Mouse (Mus musculus): Measurements from ENCODE around the gene Fhit. TPM values are rescaled to one million over a fixed set of nuclear protein-coding genes. Genes with fewer than 3 reads are reported as not detected.

The Fhit gene
- polyA plus RNA-seq, 1 experiment from 2014 or later = 8.1 TPM

GRCm38 (mm10) chr14:9600271-9600670, 1561.6 kb downstream of the Fhit start:
- ATAC-seq (peak; percentile 52), DNase-seq (ENCODE audit: low spot score) (peak; percentile 37)
- Histone ChIP-seq H3K9me3 (replicated peaks; ENCODE audit: control insufficient read depth, low read length) (no peaks in the 10 kb centered on the region), H3K4me2 (ENCODE audit: low read length) (no peak overlapping the region), H3K9ac (ENCODE audit: low read length) (no peak overlapping the region), H3K36me3 (ENCODE audit: control insufficient read depth, insufficient read depth, low read length) (no peaks in the 10 kb centered on the region), H3K27ac (ENCODE audit: low read depth, low read length) (no peak overlapping the region), H3K27me3 (replicated peaks; ENCODE audit: control insufficient read depth, insufficient read depth, low read length) (0 out of 2 replicates have a peak, but pooled peaks cover 3% of the 10 kb centered on the region), H3K4me1 (ENCODE audit: control insufficient read depth, insufficient read depth, low read length) (no peaks in the 10 kb centered on the region), H3K4me3 (ENCODE audit: low read depth, low read length) (no peak overlapping the region)

GRCm38 (mm10) chr14:9597460-9597977, 1564.3 kb downstream of the Fhit start:
- Histone ChIP-seq H3K4me1 (ENCODE audit: control insufficient read depth, insufficient read depth, low read length) (no peaks in the 10 kb centered on the region), H3K36me3 (ENCODE audit: control insufficient read depth, insufficient read depth, low read length) (no peaks in the 10 kb centered on the region), H3K4me2 (ENCODE audit: low read length) (no peak overlapping the region), H3K27ac (ENCODE audit: low read depth, low read length) (no peak overlapping the region), H3K4me3 (ENCODE audit: low read depth, low read length) (no peak overlapping the region), H3K9ac (ENCODE audit: low read length) (no peak overlapping the region), H3K9me3 (replicated peaks; ENCODE audit: control insufficient read depth, low read length) (no peaks in the 10 kb centered on the region), H3K27me3 (replicated peaks; ENCODE audit: control insufficient read depth, insufficient read depth, low read length) (0 out of 2 replicates have a peak, but pooled peaks cover 3% of the 10 kb centered on the region)
- peak; percentile 53 for DNase-seq (ENCODE audit: low spot score)
- WGBS = 6% methylated on average over 5 of the region's 5 CpGs
- peak; percentile 62; the same call in 1 of the 2 replicates for ATAC-seq

- H3K9ac ChIP-seq (ENCODE audit: low read length) = no peak overlapping the region
- ATAC-seq = no peak
- 91% methylated on average over 1 of the region's 1 CpGs for WGBS
Observed at GRCm38 (mm10) chr14:9589121-9589520, 1572.7 kb downstream of the Fhit start.

GRCm38 (mm10) chr14:9587900-9588299, 1573.9 kb downstream of the Fhit start:
- Histone ChIP-seq H3K4me3 (ENCODE audit: low read depth, low read length) (no peak overlapping the region), H3K9ac (ENCODE audit: low read length) (no peak overlapping the region), H3K4me1 (ENCODE audit: control insufficient read depth, insufficient read depth, low read length) (no peaks in the 10 kb centered on the region), H3K36me3 (ENCODE audit: control insufficient read depth, insufficient read depth, low read length) (no peaks in the 10 kb centered on the region), H3K9me3 (replicated peaks; ENCODE audit: control insufficient read depth, low read length) (no peaks in the 10 kb centered on the region), H3K4me2 (ENCODE audit: low read length) (no peak overlapping the region), H3K27ac (ENCODE audit: low read depth, low read length) (no peak overlapping the region), H3K27me3 (replicated peaks; ENCODE audit: control insufficient read depth, insufficient read depth, low read length) (no peaks in the 10 kb centered on the region)
- ATAC-seq (no peak), DNase-seq (ENCODE audit: low spot score) (no peak)
- WGBS = 63% methylated on average over 4 of the region's 4 CpGs

More at GRCm38 (mm10) chr14:9589121-9589520, 1572.7 kb downstream of the Fhit start:
- Histone ChIP-seq H3K36me3 (ENCODE audit: control insufficient read depth, insufficient read depth, low read length) (no peaks in the 10 kb centered on the region), H3K9me3 (replicated peaks; ENCODE audit: control insufficient read depth, low read length) (no peaks in the 10 kb centered on the region), H3K27me3 (replicated peaks; ENCODE audit: control insufficient read depth, insufficient read depth, low read length) (no peaks in the 10 kb centered on the region), H3K4me1 (ENCODE audit: control insufficient read depth, insufficient read depth, low read length) (no peaks in the 10 kb centered on the region), H3K4me2 (ENCODE audit: low read length) (no peak overlapping the region), H3K4me3 (ENCODE audit: low read depth, low read length) (no peak overlapping the region), H3K27ac (ENCODE audit: low read depth, low read length) (no peak overlapping the region)
- no peak for DNase-seq (ENCODE audit: low spot score)

- H3K36me3 ChIP-seq (ENCODE audit: control insufficient read depth, insufficient read depth, low read length) = no peaks in the 10 kb centered on the region
- H3K9ac ChIP-seq (ENCODE audit: low read length) = no peak overlapping the region
- DNase-seq (ENCODE audit: low spot score) (peak; percentile 31), ATAC-seq (no peak)
- no peak overlapping the region for H3K27ac ChIP-seq (ENCODE audit: low read depth, low read length)
- 83% methylated on average over 8 of the region's 8 CpGs for WGBS
- no peak overlapping the region for H3K4me3 ChIP-seq (ENCODE audit: low read depth, low read length)
- no peaks in the 10 kb centered on the region for H3K4me1 ChIP-seq (ENCODE audit: control insufficient read depth, insufficient read depth, low read length)
- H3K27me3 ChIP-seq (replicated peaks; ENCODE audit: control insufficient read depth, insufficient read depth, low read length) = no peaks in the 10 kb centered on the region
- H3K9me3 ChIP-seq (replicated peaks; ENCODE audit: control insufficient read depth, low read length) = no peaks in the 10 kb centered on the region
- no peak overlapping the region for H3K4me2 ChIP-seq (ENCODE audit: low read length)
Observed at GRCm38 (mm10) chr14:9583227-9584155, 1578.3 kb downstream of the Fhit start.

- no peak overlapping the region for H3K4me2 ChIP-seq (ENCODE audit: low read length)
- no peak overlapping the region for H3K9ac ChIP-seq (ENCODE audit: low read length)
- H3K36me3 ChIP-seq (ENCODE audit: control insufficient read depth, insufficient read depth, low read length) = no peaks in the 10 kb centered on the region
- H3K27me3 ChIP-seq (replicated peaks; ENCODE audit: control insufficient read depth, insufficient read depth, low read length) = no peaks in the 10 kb centered on the region
- no peaks in the 10 kb centered on the region for H3K9me3 ChIP-seq (replicated peaks; ENCODE audit: control insufficient read depth, low read length)
- ATAC-seq (peak; percentile 57; the same call in 1 of the 2 replicates), DNase-seq (ENCODE audit: low spot score) (peak; percentile 33)
- 14% methylated on average over 5 of the region's 5 CpGs for WGBS
- peaks cover 11% of the 10 kb centered on the region; the same call in 1 of the 2 replicates for H3K4me1 ChIP-seq (ENCODE audit: control insufficient read depth, insufficient read depth, low read length)
- no peak overlapping the region for H3K27ac ChIP-seq (ENCODE audit: low read depth, low read length)
- H3K4me3 ChIP-seq (ENCODE audit: low read depth, low read length) = no peak overlapping the region
Observed at GRCm38 (mm10) chr14:9556333-9556732, 1605.5 kb downstream of the Fhit start.

GRCm38 (mm10) chr14:9555807-9556206, 1606.0 kb downstream of the Fhit start:
- ATAC-seq (peak; percentile 54; the same call in 1 of the 2 replicates), DNase-seq (ENCODE audit: low spot score) (peak; percentile 24)
- Histone ChIP-seq H3K4me1 (ENCODE audit: control insufficient read depth, insufficient read depth, low read length) (peaks cover 11% of the 10 kb centered on the region; the same call in 1 of the 2 replicates), H3K27ac (ENCODE audit: low read depth, low read length) (no peak overlapping the region), H3K9me3 (replicated peaks; ENCODE audit: control insufficient read depth, low read length) (no peaks in the 10 kb centered on the region), H3K9ac (ENCODE audit: low read length) (peak overlapping the region; percentile 8; the same call in 1 of the 2 replicates), H3K4me3 (ENCODE audit: low read depth, low read length) (no peak overlapping the region), H3K27me3 (replicated peaks; ENCODE audit: control insufficient read depth, insufficient read depth, low read length) (no peaks in the 10 kb centered on the region), H3K4me2 (ENCODE audit: low read length) (0 out of 2 replicates have a peak overlapping the region, but pooled peaks have one; percentile 7), H3K36me3 (ENCODE audit: control insufficient read depth, insufficient read depth, low read length) (no peaks in the 10 kb centered on the region)
- WGBS = 23% methylated on average over 6 of the region's 6 CpGs

- Histone ChIP-seq H3K9ac (ENCODE audit: low read length) (no peak overlapping the region), H3K9me3 (replicated peaks; ENCODE audit: control insufficient read depth, low read length) (no peaks in the 10 kb centered on the region), H3K4me1 (ENCODE audit: control insufficient read depth, insufficient read depth, low read length) (peaks cover 11% of the 10 kb centered on the region; the same call in 1 of the 2 replicates), H3K4me3 (ENCODE audit: low read depth, low read length) (no peak overlapping the region), H3K4me2 (ENCODE audit: low read length) (no peak overlapping the region), H3K27me3 (replicated peaks; ENCODE audit: control insufficient read depth, insufficient read depth, low read length) (no peaks in the 10 kb centered on the region), H3K27ac (ENCODE audit: low read depth, low read length) (no peak overlapping the region), H3K36me3 (ENCODE audit: control insufficient read depth, insufficient read depth, low read length) (no peaks in the 10 kb centered on the region)
- no peak for ATAC-seq
- no peak for DNase-seq (ENCODE audit: low spot score)
Observed at GRCm38 (mm10) chr14:9552149-9552548, 1609.7 kb downstream of the Fhit start.

GRCm38 (mm10) chr14:9547952-9548351, 1613.9 kb downstream of the Fhit start:
- no peaks in the 10 kb centered on the region for H3K9me3 ChIP-seq (replicated peaks; ENCODE audit: control insufficient read depth, low read length)
- H3K9ac ChIP-seq (ENCODE audit: low read length) = no peak overlapping the region
- no peaks in the 10 kb centered on the region for H3K4me1 ChIP-seq (ENCODE audit: control insufficient read depth, insufficient read depth, low read length)
- H3K36me3 ChIP-seq (ENCODE audit: control insufficient read depth, insufficient read depth, low read length) = no peaks in the 10 kb centered on the region
- no peak overlapping the region for H3K27ac ChIP-seq (ENCODE audit: low read depth, low read length)
- DNase-seq (ENCODE audit: low spot score) = no peak
- ATAC-seq = no peak
- H3K4me2 ChIP-seq (ENCODE audit: low read length) = no peak overlapping the region
- WGBS = 13% methylated on average over 1 of the region's 1 CpGs
- no peak overlapping the region for H3K4me3 ChIP-seq (ENCODE audit: low read depth, low read length)
- no peaks in the 10 kb centered on the region for H3K27me3 ChIP-seq (replicated peaks; ENCODE audit: control insufficient read depth, insufficient read depth, low read length)

Data from forebrain, embryonic 14.5 days (tissue).